Mouse (Mus musculus): ENCODE measurements around the gene Pcnx4. TPM values are rescaled to one million over a fixed set of nuclear protein-coding genes. Genes with fewer than 3 reads are reported as not detected.

Pcnx4 gene
- polyA plus RNA-seq, 1 experiment, result 4.8 TPM

DNA sequence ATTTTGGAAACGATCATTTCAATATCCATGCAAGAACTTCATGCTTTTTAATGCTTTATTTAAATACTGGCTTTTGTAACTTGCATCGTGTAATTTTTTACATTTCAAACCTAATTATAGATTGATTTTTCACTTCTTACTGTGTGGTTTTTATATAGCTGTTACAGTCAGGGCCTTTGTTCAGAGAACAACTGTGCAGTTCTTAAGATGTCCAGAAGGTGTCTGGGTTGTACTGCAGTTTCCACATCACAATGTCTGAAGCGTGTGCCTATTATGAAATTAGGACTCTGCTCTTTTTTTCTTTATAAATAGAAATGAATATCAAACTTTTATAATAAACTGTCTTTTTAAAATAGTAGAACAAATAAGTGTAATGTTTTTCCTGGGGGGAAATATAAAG lies 20.7 kb upstream of the Pcnx4 start:
- WGBS, result 60% methylated on average over 3 of the region's 3 CpGs
- no peaks in the 10 kb centered on the region for H3K27me3 ChIP-seq (ENCODE audit: control insufficient read depth, insufficient read depth, low read length)
- no peak overlapping the region for H3K4me3 ChIP-seq (ENCODE audit: control insufficient read depth, insufficient read depth, low read length)
- TF ChIP-seq POLR2A (IDR thresholded peaks at IDR 0.05; ENCODE audit: control insufficient read depth, extremely low read depth, insufficient read depth, low read length, poor library complexity), result no peak
- no peak for TF ChIP-seq CTCF (IDR thresholded peaks at IDR 0.05; ENCODE audit: borderline replicate concordance, control insufficient read depth, extremely low read depth, insufficient read depth, low read length, poor library complexity)
- no peaks in the 10 kb centered on the region for H3K36me3 ChIP-seq (ENCODE audit: control insufficient read depth, insufficient read depth, low read length)
- H3K27ac ChIP-seq (ENCODE audit: control insufficient read depth, insufficient read depth, low read length), result no peak overlapping the region
- no peak for DNase-seq
- H3K4me1 ChIP-seq (replicated peaks; ENCODE audit: control insufficient read depth, insufficient read depth, low read length), result no peaks in the 10 kb centered on the region

DNA sequence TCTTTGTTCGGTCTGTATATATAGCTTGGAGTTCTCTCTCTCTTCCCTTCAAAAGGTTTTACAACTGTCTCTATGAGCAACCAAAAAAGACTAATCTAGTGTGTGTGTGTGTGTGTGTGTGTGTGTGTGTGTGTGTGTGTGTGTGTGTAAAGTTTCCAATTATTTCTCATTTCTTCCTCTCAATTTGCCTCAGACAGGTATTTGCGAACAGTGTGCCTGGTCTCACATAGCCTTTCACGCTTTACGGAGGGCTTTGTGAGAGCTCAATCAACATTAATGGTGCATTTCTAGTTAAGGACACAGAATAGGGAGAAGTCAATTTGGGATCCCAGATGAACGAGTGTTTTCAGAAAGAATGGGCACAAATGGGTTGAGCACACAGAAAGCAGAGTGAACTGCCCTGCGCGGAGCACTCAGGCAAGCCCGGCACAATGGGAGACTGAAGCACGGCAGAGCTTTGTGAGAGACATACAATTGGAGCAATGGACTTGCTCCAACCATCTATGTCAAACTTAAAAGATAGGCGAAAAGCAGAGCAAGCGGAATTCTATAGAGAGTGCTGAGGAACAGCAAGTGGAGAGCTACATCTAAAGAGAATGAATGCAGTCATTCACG lies 18.0 kb upstream of the Pcnx4 start:
- DNase-seq, result no peak
- H3K4me3 ChIP-seq (ENCODE audit: control insufficient read depth, insufficient read depth, low read length), result no peak overlapping the region

DNA sequence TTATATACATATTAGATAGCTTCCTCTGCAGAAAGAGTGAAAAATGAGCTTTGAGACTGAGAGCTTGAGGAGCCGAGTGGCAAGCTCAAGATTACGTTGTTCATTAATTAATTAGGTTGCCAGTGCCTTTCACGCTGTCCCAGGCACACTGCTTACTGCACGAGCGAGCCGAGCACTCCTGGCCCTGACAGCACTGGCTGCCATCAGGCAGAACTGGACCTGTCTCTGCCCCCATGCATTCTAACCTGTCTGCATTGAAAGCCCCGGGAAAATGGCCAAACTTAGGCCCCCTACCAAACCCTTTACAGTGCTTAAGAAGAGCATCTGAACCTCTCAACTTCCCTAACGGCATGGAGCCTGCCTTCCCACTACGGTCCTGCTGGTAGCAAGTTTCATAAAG lies 16.8 kb upstream of the Pcnx4 start:
- no peak overlapping the region for H3K4me3 ChIP-seq (ENCODE audit: control insufficient read depth, insufficient read depth, low read length)
- H3K27ac ChIP-seq (ENCODE audit: control insufficient read depth, insufficient read depth, low read length), result no peak overlapping the region
- no peaks in the 10 kb centered on the region for H3K27me3 ChIP-seq (ENCODE audit: control insufficient read depth, insufficient read depth, low read length)
- TF ChIP-seq POLR2A (IDR thresholded peaks at IDR 0.05; ENCODE audit: control insufficient read depth, extremely low read depth, insufficient read depth, low read length, poor library complexity), result no peak
- no peak for TF ChIP-seq CTCF (IDR thresholded peaks at IDR 0.05; ENCODE audit: borderline replicate concordance, control insufficient read depth, extremely low read depth, insufficient read depth, low read length, poor library complexity)
- DNase-seq, result no peak
- H3K36me3 ChIP-seq (ENCODE audit: control insufficient read depth, insufficient read depth, low read length), result no peaks in the 10 kb centered on the region
- WGBS, result 86% methylated on average over 9 of the region's 9 CpGs
- no peaks in the 10 kb centered on the region for H3K4me1 ChIP-seq (replicated peaks; ENCODE audit: control insufficient read depth, insufficient read depth, low read length)

More for the DNA sequence above, 18.0 kb upstream of the Pcnx4 start:
- WGBS, result 94% methylated on average over 12 of the region's 12 CpGs
- no peak overlapping the region for H3K27ac ChIP-seq (ENCODE audit: control insufficient read depth, insufficient read depth, low read length)
- no peaks in the 10 kb centered on the region for H3K4me1 ChIP-seq (replicated peaks; ENCODE audit: control insufficient read depth, insufficient read depth, low read length)
- TF ChIP-seq CTCF (IDR thresholded peaks at IDR 0.05; ENCODE audit: borderline replicate concordance, control insufficient read depth, extremely low read depth, insufficient read depth, low read length, poor library complexity), result no peak
- no peak for TF ChIP-seq POLR2A (IDR thresholded peaks at IDR 0.05; ENCODE audit: control insufficient read depth, extremely low read depth, insufficient read depth, low read length, poor library complexity)
- H3K36me3 ChIP-seq (ENCODE audit: control insufficient read depth, insufficient read depth, low read length), result no peaks in the 10 kb centered on the region
- no peaks in the 10 kb centered on the region for H3K27me3 ChIP-seq (ENCODE audit: control insufficient read depth, insufficient read depth, low read length)

DNA sequence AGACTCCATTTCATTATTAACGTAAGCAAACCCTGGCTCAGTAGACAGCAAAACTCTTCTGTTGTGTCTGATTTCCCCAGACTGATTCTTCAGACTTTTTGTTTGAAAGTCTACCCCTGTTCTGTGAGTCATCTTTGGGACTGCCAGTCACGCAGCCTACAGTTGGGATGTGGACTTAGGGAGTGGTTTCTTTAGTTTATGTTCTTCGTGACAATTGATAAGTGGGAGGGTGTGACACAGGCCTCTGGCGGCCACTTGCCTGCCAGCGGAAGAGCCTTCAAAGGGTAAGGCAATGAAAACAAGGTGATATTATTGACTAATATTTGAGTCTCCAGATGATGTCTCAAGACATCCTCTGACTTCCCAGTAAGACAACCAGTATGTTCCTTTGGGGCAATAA lies 16.3 kb upstream of the Pcnx4 start:
- Histone ChIP-seq H3K4me1 (replicated peaks; ENCODE audit: control insufficient read depth, insufficient read depth, low read length) (no peaks in the 10 kb centered on the region), H3K27ac (ENCODE audit: control insufficient read depth, insufficient read depth, low read length) (no peak overlapping the region), H3K4me3 (ENCODE audit: control insufficient read depth, insufficient read depth, low read length) (no peak overlapping the region), H3K36me3 (ENCODE audit: control insufficient read depth, insufficient read depth, low read length) (no peaks in the 10 kb centered on the region), H3K27me3 (ENCODE audit: control insufficient read depth, insufficient read depth, low read length) (no peaks in the 10 kb centered on the region)
- WGBS, result 94% methylated on average over 5 of the region's 5 CpGs
- TF ChIP-seq CTCF (IDR thresholded peaks at IDR 0.05; ENCODE audit: borderline replicate concordance, control insufficient read depth, extremely low read depth, insufficient read depth, low read length, poor library complexity), result no peak
- no peak for TF ChIP-seq POLR2A (IDR thresholded peaks at IDR 0.05; ENCODE audit: control insufficient read depth, extremely low read depth, insufficient read depth, low read length, poor library complexity)
- no peak for DNase-seq

DNA sequence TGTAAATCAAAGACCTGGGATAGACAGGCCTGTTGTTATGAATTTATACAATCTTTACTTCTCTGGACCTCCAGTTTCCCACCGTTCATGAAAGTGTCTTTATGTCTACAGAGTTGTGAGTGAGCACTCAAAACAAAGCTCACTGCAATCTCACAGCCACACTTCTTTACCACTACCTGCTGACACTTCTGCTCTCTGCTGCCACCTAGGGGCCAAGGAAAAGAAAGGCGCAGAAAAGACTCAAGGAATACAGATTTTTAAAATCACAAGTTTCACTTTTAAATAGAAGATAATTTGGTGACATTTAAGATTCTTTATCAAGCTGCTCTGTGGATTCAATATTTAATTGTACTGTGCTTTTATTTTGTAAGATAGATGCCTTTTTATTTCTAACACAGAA lies 15.5 kb upstream of the Pcnx4 start:
- DNase-seq, result peak; percentile 66
- H3K4me3 ChIP-seq (ENCODE audit: control insufficient read depth, insufficient read depth, low read length), result no peak overlapping the region
- no peaks in the 10 kb centered on the region for H3K36me3 ChIP-seq (ENCODE audit: control insufficient read depth, insufficient read depth, low read length)
- TF ChIP-seq POLR2A (IDR thresholded peaks at IDR 0.05; ENCODE audit: control insufficient read depth, extremely low read depth, insufficient read depth, low read length, poor library complexity), result no peak
- TF ChIP-seq CTCF (IDR thresholded peaks at IDR 0.05; ENCODE audit: borderline replicate concordance, control insufficient read depth, extremely low read depth, insufficient read depth, low read length, poor library complexity), result no peak
- WGBS, result 1% methylated on average over 2 of the region's 2 CpGs
- no peak overlapping the region for H3K27ac ChIP-seq (ENCODE audit: control insufficient read depth, insufficient read depth, low read length)
- H3K4me1 ChIP-seq (replicated peaks; ENCODE audit: control insufficient read depth, insufficient read depth, low read length), result no peaks in the 10 kb centered on the region
- H3K27me3 ChIP-seq (ENCODE audit: control insufficient read depth, insufficient read depth, low read length), result no peaks in the 10 kb centered on the region

DNA sequence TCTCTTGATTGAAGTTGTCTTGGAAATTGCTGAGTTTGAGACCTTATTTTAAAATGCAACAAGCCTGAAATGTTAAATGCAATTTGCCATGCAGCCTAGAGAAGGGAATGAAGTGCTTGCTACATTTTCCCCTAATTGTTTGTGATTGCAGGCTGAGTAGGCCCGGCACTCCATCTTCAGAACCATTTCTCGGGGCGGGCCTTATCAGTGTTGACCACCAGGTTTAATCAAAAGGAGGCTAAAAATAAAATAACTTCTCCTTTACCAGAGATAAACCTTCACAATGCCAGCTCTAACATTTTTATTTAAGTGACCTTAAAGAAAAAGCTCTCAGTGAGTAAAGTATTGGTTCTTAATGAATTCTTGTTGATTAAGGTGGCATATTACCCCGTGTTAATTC lies 10.6 kb upstream of the Pcnx4 start:
- TF ChIP-seq CTCF (IDR thresholded peaks at IDR 0.05; ENCODE audit: borderline replicate concordance, control insufficient read depth, extremely low read depth, insufficient read depth, low read length, poor library complexity) (no peak), POLR2A (IDR thresholded peaks at IDR 0.05; ENCODE audit: control insufficient read depth, extremely low read depth, insufficient read depth, low read length, poor library complexity) (no peak)
- Histone ChIP-seq H3K27ac (ENCODE audit: control insufficient read depth, insufficient read depth, low read length) (no peak overlapping the region), H3K4me1 (replicated peaks; ENCODE audit: control insufficient read depth, insufficient read depth, low read length) (no peaks in the 10 kb centered on the region), H3K36me3 (ENCODE audit: control insufficient read depth, insufficient read depth, low read length) (no peaks in the 10 kb centered on the region), H3K27me3 (ENCODE audit: control insufficient read depth, insufficient read depth, low read length) (no peaks in the 10 kb centered on the region), H3K4me3 (ENCODE audit: control insufficient read depth, insufficient read depth, low read length) (no peak overlapping the region)
- DNase-seq, result no peak
- 88% methylated on average over 4 of the region's 4 CpGs for WGBS

DNA sequence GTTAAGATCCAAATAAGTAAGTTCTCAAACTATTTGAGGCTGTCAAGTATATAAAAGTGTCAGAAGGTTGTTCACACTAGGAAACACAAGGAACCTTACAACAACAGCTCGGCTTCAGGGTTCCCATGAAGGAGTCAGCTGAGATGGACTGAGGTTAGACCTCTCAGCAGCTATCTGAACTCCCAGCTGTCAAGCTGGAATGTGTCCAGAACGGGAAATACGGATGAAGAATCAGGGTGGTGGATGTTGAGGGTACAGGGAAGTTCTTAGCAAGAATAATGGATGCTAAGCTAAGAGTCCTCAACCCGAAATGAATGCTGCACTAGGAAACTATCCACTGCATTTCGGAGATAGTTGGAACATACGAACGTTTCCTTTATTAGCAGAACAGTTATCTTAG lies 3.9 kb upstream of the Pcnx4 start:
- peaks cover 2% of the 10 kb centered on the region; the same call in 1 of the 2 replicates for H3K4me1 ChIP-seq (replicated peaks; ENCODE audit: control insufficient read depth, insufficient read depth, low read length)
- WGBS, result 92% methylated on average over 7 of the region's 7 CpGs
- no peak overlapping the region for H3K27ac ChIP-seq (ENCODE audit: control insufficient read depth, insufficient read depth, low read length)
- no peaks in the 10 kb centered on the region for H3K36me3 ChIP-seq (ENCODE audit: control insufficient read depth, insufficient read depth, low read length)
- H3K4me3 ChIP-seq (ENCODE audit: control insufficient read depth, insufficient read depth, low read length), result no peak overlapping the region
- no peak for TF ChIP-seq POLR2A (IDR thresholded peaks at IDR 0.05; ENCODE audit: control insufficient read depth, extremely low read depth, insufficient read depth, low read length, poor library complexity)
- TF ChIP-seq CTCF (IDR thresholded peaks at IDR 0.05; ENCODE audit: borderline replicate concordance, control insufficient read depth, extremely low read depth, insufficient read depth, low read length, poor library complexity), result no peak
- DNase-seq, result no peak
- H3K27me3 ChIP-seq (ENCODE audit: control insufficient read depth, insufficient read depth, low read length), result no peaks in the 10 kb centered on the region

Data from thymus, adult 2 months (tissue).